Mouse (Mus musculus): ENCODE measurements at regions not wholly inside any gene's neighbourhood (a gene's known extent, or its start where the extent isn't known, plus 50 kb on each side); places are given as distances from the start of the nearest gene placed in this dataset.
A peak's percentile ranks its signal among the peaks of the same experiment; 100 is the strongest.

DNA sequence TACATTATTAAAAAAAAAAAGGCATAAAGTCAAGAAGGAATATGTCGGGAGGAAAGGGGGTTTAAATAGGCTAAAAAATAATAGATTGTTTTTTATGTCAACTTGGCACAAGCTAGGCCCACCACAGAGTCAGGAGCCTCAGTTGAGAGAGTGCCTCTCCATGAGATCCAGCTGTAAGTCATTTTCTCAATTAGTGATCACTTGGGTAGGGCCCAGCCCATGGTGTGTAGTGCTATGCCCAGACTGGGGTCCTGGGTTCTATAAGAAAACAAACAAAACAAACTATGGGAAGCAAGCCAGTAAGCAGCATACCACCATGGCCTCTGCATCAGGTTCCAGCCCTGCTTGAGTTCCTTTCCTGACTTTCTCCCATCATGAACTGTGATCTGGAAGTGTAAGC, 1283.0 kb upstream of the Lrrc6 start:
- no peak for TF ChIP-seq CTCF (IDR thresholded peaks at IDR 0.05; ENCODE audit: low read depth)
- H3K4me2 ChIP-seq (replicated peaks; ENCODE audit: low read depth), result no peak overlapping the region
- H3K4me3 ChIP-seq (ENCODE audit: low read depth, low read length), result no peak overlapping the region
- no peaks in the 10 kb centered on the region for H3K27me3 ChIP-seq (replicated peaks; ENCODE audit: control insufficient read depth, insufficient read depth, low read length)
- no peaks in the 10 kb centered on the region for H3K36me3 ChIP-seq (ENCODE audit: control insufficient read depth, insufficient read depth)
- no peaks in the 10 kb centered on the region for H3K9me3 ChIP-seq (ENCODE audit: control insufficient read depth)
- H3K9ac ChIP-seq (ENCODE audit: low read depth, low read length), result no peak overlapping the region
- 74% methylated on average over 1 of the region's 1 CpGs for WGBS
- no peak for ATAC-seq
- no peak overlapping the region for H3K27ac ChIP-seq (ENCODE audit: low read depth, low read length)
- peaks cover 3% of the 10 kb centered on the region; the same call in 1 of the 2 replicates for H3K4me1 ChIP-seq (replicated peaks; ENCODE audit: control insufficient read depth, insufficient read depth, low read length)

DNA sequence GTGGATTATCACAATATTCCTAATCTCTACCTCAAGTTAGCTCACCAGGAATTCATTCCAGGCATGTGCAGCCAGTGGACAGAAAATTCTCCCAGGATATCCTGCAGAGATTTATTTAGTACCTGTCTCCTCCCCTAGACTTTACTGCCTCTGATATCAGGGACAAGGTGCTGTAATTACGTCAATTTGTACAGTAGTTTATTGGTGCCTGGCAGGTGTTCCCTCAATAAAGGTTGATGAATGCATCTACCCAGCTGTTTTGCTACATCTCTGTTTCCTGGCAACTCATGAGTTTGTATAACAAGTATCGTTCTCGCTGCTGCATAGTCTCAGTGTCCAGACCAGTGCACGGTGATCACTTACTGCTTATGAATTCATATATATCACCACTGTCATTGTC, 1281.8 kb upstream of the Lrrc6 start:
- WGBS, result 26% methylated on average over 4 of the region's 4 CpGs
- ATAC-seq, result peak; percentile 94

DNA sequence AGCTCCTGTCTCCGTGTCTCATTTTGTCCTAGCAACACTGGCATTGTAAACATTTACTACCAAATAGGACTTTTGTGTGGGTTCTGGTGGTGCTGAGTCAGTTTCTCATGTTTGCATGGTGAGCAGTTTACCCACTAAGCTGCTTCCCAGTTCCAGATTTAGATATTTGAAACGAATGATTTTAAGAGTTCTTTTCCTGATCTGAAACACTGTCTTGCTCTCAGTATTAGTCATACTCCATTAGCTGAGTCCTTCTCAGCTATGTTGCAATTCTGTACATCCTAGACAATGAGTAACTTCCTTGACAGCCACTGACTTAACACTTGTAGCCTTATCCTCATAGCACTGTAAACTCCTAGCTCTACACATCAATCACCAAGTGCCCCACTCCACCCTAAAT, 1280.1 kb upstream of the Lrrc6 start:
- no peaks in the 10 kb centered on the region for H3K36me3 ChIP-seq (ENCODE audit: control insufficient read depth, insufficient read depth)
- H3K4me2 ChIP-seq (replicated peaks; ENCODE audit: low read depth), result no peak overlapping the region
- no peak overlapping the region for H3K4me3 ChIP-seq (ENCODE audit: low read depth, low read length)
- H3K27ac ChIP-seq (ENCODE audit: low read depth, low read length), result no peak overlapping the region
- peak; percentile 88 for ATAC-seq
- no peak for TF ChIP-seq CTCF (IDR thresholded peaks at IDR 0.05; ENCODE audit: low read depth)
- H3K9me3 ChIP-seq (ENCODE audit: control insufficient read depth), result no peaks in the 10 kb centered on the region
- H3K27me3 ChIP-seq (replicated peaks; ENCODE audit: control insufficient read depth, insufficient read depth, low read length), result no peaks in the 10 kb centered on the region
- no peak overlapping the region for H3K9ac ChIP-seq (ENCODE audit: low read depth, low read length)
- H3K4me1 ChIP-seq (replicated peaks; ENCODE audit: control insufficient read depth, insufficient read depth, low read length), result peaks cover 3% of the 10 kb centered on the region; the same call in 1 of the 2 replicates
- WGBS, result 27% methylated on average over 2 of the region's 2 CpGs

More for the DNA sequence above, 1281.8 kb upstream of the Lrrc6 start:
- no peak for TF ChIP-seq CTCF (IDR thresholded peaks at IDR 0.05; ENCODE audit: low read depth)
- no peak overlapping the region for H3K9ac ChIP-seq (ENCODE audit: low read depth, low read length)
- no peaks in the 10 kb centered on the region for H3K36me3 ChIP-seq (ENCODE audit: control insufficient read depth, insufficient read depth)
- H3K4me2 ChIP-seq (replicated peaks; ENCODE audit: low read depth), result no peak overlapping the region
- peaks cover 3% of the 10 kb centered on the region; the same call in 1 of the 2 replicates for H3K4me1 ChIP-seq (replicated peaks; ENCODE audit: control insufficient read depth, insufficient read depth, low read length)
- no peak overlapping the region for H3K4me3 ChIP-seq (ENCODE audit: low read depth, low read length)
- no peak overlapping the region for H3K27ac ChIP-seq (ENCODE audit: low read depth, low read length)
- no peaks in the 10 kb centered on the region for H3K27me3 ChIP-seq (replicated peaks; ENCODE audit: control insufficient read depth, insufficient read depth, low read length)
- H3K9me3 ChIP-seq (ENCODE audit: control insufficient read depth), result no peaks in the 10 kb centered on the region

DNA sequence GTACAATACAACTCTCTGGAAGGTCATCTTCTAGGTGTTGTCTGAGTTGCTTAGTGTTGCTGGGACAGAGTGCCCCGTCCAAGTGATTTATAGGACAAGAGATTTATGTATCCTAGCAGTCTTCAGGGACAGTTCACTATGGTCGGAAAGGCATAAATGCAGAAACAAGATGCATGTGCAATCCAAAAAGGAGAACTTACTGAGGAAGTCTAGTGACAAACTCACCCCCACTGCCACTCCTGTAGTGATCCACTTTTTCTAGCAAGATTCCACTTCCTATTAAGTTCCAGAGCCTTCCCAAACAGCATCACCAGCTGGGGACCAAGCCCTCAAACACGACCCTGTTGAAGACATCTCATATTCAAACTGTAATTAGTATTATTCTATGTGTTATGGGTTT, 1266.9 kb upstream of the Lrrc6 start:
- Histone ChIP-seq H3K27ac (ENCODE audit: low read depth, low read length) (no peak overlapping the region), H3K4me2 (replicated peaks; ENCODE audit: low read depth) (no peak overlapping the region), H3K36me3 (ENCODE audit: control insufficient read depth, insufficient read depth) (no peaks in the 10 kb centered on the region), H3K27me3 (replicated peaks; ENCODE audit: control insufficient read depth, insufficient read depth, low read length) (no peaks in the 10 kb centered on the region), H3K9me3 (ENCODE audit: control insufficient read depth) (no peaks in the 10 kb centered on the region), H3K4me1 (replicated peaks; ENCODE audit: control insufficient read depth, insufficient read depth, low read length) (no peaks in the 10 kb centered on the region), H3K4me3 (ENCODE audit: low read depth, low read length) (no peak overlapping the region), H3K9ac (ENCODE audit: low read depth, low read length) (no peak overlapping the region)
- WGBS, result 62% methylated on average over 3 of the region's 3 CpGs
- ATAC-seq, result no peak
- no peak for TF ChIP-seq CTCF (IDR thresholded peaks at IDR 0.05; ENCODE audit: low read depth)

DNA sequence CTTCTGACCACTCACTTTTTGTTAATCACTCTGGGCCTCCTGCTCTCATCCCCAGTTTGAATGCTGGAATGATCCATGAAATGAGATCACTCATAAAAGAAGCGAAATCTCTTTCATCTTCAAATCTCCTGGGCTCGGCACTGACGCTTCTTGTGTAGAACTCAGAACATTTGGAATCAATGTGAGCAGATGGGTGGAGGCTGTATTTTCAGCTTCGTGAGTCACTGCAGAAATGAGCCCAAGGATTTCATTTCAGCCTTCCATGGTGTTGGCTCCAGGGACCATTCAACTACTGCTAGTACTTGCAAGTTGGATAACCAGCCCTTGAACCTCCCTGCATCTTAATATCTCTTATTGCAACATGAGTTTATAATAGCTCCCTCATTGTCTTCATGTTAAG, 1258.5 kb upstream of the Lrrc6 start:
- TF ChIP-seq CTCF (IDR thresholded peaks at IDR 0.05; ENCODE audit: low read depth), result no peak
- WGBS, result 77% methylated on average over 4 of the region's 4 CpGs

DNA sequence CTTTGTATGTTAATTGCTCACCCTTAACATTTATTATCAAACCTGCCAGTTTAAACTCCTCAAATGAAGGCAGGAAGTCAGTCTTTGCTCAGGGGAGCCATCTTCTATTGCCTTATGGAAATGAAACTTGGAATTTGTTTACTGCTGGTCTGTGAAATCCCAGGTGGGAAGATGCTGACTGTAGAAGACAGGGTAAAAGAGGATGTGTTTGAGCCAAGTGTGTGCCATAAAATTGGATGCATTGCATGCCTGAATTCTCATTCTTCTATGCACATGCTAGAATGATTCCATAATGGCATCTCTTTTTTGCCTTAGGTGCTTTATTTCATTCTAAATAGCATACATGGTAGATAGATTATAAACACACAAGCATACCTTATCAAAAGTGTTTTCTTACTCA, 1249.9 kb upstream of the Lrrc6 start:
- H3K4me1 ChIP-seq (replicated peaks; ENCODE audit: control insufficient read depth, insufficient read depth, low read length), result no peaks in the 10 kb centered on the region
- H3K4me2 ChIP-seq (replicated peaks; ENCODE audit: low read depth), result no peak overlapping the region
- no peak overlapping the region for H3K4me3 ChIP-seq (ENCODE audit: low read depth, low read length)
- H3K27ac ChIP-seq (ENCODE audit: low read depth, low read length), result no peak overlapping the region
- no peak overlapping the region for H3K9ac ChIP-seq (ENCODE audit: low read depth, low read length)
- no peaks in the 10 kb centered on the region for H3K9me3 ChIP-seq (ENCODE audit: control insufficient read depth)
- no peaks in the 10 kb centered on the region for H3K27me3 ChIP-seq (replicated peaks; ENCODE audit: control insufficient read depth, insufficient read depth, low read length)
- H3K36me3 ChIP-seq (ENCODE audit: control insufficient read depth, insufficient read depth), result no peaks in the 10 kb centered on the region
- no peak for ATAC-seq
- no peak for TF ChIP-seq CTCF (IDR thresholded peaks at IDR 0.05; ENCODE audit: low read depth)

More for the DNA sequence above, 1258.5 kb upstream of the Lrrc6 start:
- no peak overlapping the region for H3K4me3 ChIP-seq (ENCODE audit: low read depth, low read length)
- H3K4me1 ChIP-seq (replicated peaks; ENCODE audit: control insufficient read depth, insufficient read depth, low read length), result no peaks in the 10 kb centered on the region
- H3K4me2 ChIP-seq (replicated peaks; ENCODE audit: low read depth), result no peak overlapping the region
- no peak overlapping the region for H3K9ac ChIP-seq (ENCODE audit: low read depth, low read length)
- no peaks in the 10 kb centered on the region for H3K27me3 ChIP-seq (replicated peaks; ENCODE audit: control insufficient read depth, insufficient read depth, low read length)
- no peak overlapping the region for H3K27ac ChIP-seq (ENCODE audit: low read depth, low read length)
- H3K36me3 ChIP-seq (ENCODE audit: control insufficient read depth, insufficient read depth), result no peaks in the 10 kb centered on the region
- no peaks in the 10 kb centered on the region for H3K9me3 ChIP-seq (ENCODE audit: control insufficient read depth)
- no peak for ATAC-seq

DNA sequence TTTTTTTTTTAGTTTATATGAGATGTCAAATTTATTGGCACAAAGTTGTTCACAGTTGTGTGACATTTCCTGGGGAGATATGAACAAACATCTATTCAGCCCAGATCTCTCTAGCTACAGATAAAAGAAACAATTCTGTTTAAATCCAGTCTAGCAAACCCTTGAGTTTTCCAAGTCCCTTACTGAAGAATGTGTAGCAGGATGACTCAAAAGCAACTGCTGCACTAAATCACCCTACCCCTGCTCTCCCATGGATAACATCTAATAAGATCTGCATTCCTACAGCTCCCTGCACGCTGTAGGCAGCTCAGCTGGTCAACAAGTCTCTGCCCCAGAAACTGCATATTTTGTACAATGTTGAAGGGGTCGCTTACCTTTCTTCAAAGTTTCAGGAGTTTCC, 1242.6 kb upstream of the Lrrc6 start:
- no peak overlapping the region for H3K9ac ChIP-seq (ENCODE audit: low read depth, low read length)
- no peak for ATAC-seq
- H3K4me2 ChIP-seq (replicated peaks; ENCODE audit: low read depth), result no peak overlapping the region
- no peaks in the 10 kb centered on the region for H3K36me3 ChIP-seq (ENCODE audit: control insufficient read depth, insufficient read depth)
- H3K9me3 ChIP-seq (ENCODE audit: control insufficient read depth), result no peaks in the 10 kb centered on the region
- no peak overlapping the region for H3K27ac ChIP-seq (ENCODE audit: low read depth, low read length)
- H3K4me3 ChIP-seq (ENCODE audit: low read depth, low read length), result no peak overlapping the region
- no peak for TF ChIP-seq CTCF (IDR thresholded peaks at IDR 0.05; ENCODE audit: low read depth)
- 41% methylated on average over 2 of the region's 2 CpGs for WGBS
- H3K27me3 ChIP-seq (replicated peaks; ENCODE audit: control insufficient read depth, insufficient read depth, low read length), result no peaks in the 10 kb centered on the region
- no peaks in the 10 kb centered on the region for H3K4me1 ChIP-seq (replicated peaks; ENCODE audit: control insufficient read depth, insufficient read depth, low read length)
